Mouse (Mus musculus): ENCODE data around the gene Eif3k. TPM values are rescaled to one million over a fixed set of nuclear protein-coding genes. Genes with fewer than 3 reads are reported as not detected.

The Eif3k gene
- total RNA-seq, 2 experiments from 2014 or later: 196 to 199 TPM

GRCm38 (mm10) chr7:28960354-28961046 lies 21.2 kb downstream of the Eif3k start:
- peak; percentile 39 to 47 for DNase-seq (ENCODE audit: low spot score in 2 of 2)

- DNase-seq (ENCODE audit: low spot score in 2 of 2): no peak
Measured at GRCm38 (mm10) chr7:28959505-28960045, 22.1 kb downstream of the Eif3k start.

GRCm38 (mm10) chr7:28958770-28959169 lies 22.9 kb downstream of the Eif3k start:
- no peak for DNase-seq (ENCODE audit: low spot score in 2 of 2)

- DNase-seq (ENCODE audit: low spot score in 2 of 2): no peak
Measured at GRCm38 (mm10) chr7:28957997-28958725, 23.5 kb downstream of the Eif3k start.

GRCm38 (mm10) chr7:28957286-28957685 lies 24.4 kb downstream of the Eif3k start:
- DNase-seq (ENCODE audit: low spot score in 2 of 2): no peak

- no peak for DNase-seq (ENCODE audit: low spot score in 2 of 2)
Measured at GRCm38 (mm10) chr7:28956270-28956669, 25.4 kb downstream of the Eif3k start.

- no peak for DNase-seq (ENCODE audit: low spot score in 2 of 2)
Measured at GRCm38 (mm10) chr7:28955295-28955897, 26.3 kb downstream of the Eif3k start.

GRCm38 (mm10) chr7:28954773-28955172 lies 26.9 kb downstream of the Eif3k start:
- no peak for DNase-seq (ENCODE audit: low spot score in 2 of 2)

GRCm38 (mm10) chr7:28953476-28954376 lies 27.9 kb downstream of the Eif3k start:
- DNase-seq (ENCODE audit: low spot score in 2 of 2): no peak

GRCm38 (mm10) chr7:28952786-28953185 lies 28.9 kb downstream of the Eif3k start:
- DNase-seq (ENCODE audit: low spot score in 2 of 2): no peak

GRCm38 (mm10) chr7:28951764-28952163 lies 29.9 kb downstream of the Eif3k start:
- DNase-seq (ENCODE audit: low spot score in 2 of 2): no peak

GRCm38 (mm10) chr7:28950346-28951037 lies 31.2 kb downstream of the Eif3k start:
- no peak for DNase-seq (ENCODE audit: low spot score in 2 of 2)

GRCm38 (mm10) chr7:28949298-28949697 lies 32.4 kb downstream of the Eif3k start:
- no peak for DNase-seq (ENCODE audit: low spot score in 2 of 2)

GRCm38 (mm10) chr7:28948746-28949145 lies 32.9 kb downstream of the Eif3k start:
- DNase-seq (ENCODE audit: low spot score in 2 of 2): no peak

GRCm38 (mm10) chr7:28946271-28946610 lies 35.4 kb downstream of the Eif3k start:
- DNase-seq (ENCODE audit: low spot score in 2 of 2): no peak

- DNase-seq (ENCODE audit: low spot score in 2 of 2): no peak
Measured at GRCm38 (mm10) chr7:28945416-28946270, 36.0 kb downstream of the Eif3k start.

- no peak for DNase-seq (ENCODE audit: low spot score in 2 of 2)
Measured at GRCm38 (mm10) chr7:28944756-28945415, 36.8 kb downstream of the Eif3k start.

- no peak for DNase-seq (ENCODE audit: low spot score in 2 of 2)
Measured at GRCm38 (mm10) chr7:28943451-28944180, 38.0 kb downstream of the Eif3k start.
